Mouse (Mus musculus): Measurements from ENCODE around the gene Chmp1a. TPM values are rescaled to one million over a fixed set of nuclear protein-coding genes. Genes with fewer than 3 reads are reported as not detected.
"Not testable (repeated sequence)": the region's sequence is repeated elsewhere in the genome, so short reads cannot be mapped to it uniquely, and the experiment has no call there.

Gene Chmp1a
- polyA plus RNA-seq, 3 experiments from 2014 or later = 110 to 199 (median 154) TPM

DNA sequence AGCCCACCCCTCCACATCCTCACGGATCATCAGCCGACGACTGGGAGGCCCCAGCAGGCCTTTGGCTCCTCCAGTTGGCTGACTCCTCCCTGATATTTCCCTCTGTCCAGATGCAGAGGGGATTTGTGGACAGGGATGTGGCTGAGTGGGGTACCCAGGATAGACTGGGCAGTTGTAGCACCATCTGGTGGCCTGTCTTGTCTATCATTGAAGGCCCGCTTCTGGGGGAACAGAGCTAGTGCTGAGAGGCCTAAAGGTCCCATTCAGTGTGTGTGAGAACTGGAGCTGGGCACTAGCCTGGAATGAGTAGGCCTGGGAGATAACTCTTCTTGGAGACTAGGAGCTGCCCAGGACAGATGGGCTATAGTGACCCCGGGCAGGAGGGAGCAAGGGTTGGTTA, 19.2 kb upstream of the Chmp1a start:
- ATAC-seq = no peak

DNA sequence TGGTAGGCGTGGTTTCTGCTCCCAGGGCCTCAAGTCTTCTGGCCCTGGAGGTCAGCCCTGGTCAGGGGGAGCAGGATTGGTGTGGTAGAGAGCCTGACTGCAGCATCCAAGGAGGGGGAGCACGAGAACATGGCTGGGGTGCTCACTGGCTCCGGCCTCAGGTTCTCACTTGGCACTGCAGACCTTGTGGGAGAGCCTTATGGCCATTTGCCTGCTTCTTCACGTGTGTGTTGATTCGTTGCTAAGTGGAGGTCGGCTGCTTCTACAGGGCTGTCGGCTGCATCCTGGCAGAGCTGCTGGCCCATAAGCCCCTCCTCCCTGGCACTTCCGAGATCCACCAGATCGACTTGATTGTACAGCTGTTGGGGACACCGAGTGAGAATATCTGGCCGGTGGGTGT, 17.8 kb upstream of the Chmp1a start:
- ATAC-seq = not testable (repeated sequence)

DNA sequence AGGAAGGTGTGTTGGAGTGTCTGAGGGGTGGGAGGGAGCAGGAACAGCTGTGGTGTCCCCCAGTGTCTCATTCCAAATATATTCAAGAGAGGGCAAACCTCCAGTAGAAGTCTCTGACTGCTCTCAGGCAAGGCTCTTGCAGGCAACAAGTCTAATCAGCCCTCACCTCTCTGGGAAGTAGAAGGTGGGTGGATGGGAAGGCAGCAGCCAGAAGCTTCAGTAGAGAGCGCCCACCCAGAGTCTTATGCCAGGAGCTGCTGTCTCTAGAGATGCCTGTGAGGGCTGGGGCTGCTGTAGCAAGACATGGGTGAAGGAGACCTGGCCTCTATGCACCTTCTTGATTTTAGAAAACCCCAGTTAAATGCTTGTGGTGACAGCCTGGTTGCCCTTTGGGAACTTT, 15.9 kb upstream of the Chmp1a start:
- no peak for ATAC-seq

DNA sequence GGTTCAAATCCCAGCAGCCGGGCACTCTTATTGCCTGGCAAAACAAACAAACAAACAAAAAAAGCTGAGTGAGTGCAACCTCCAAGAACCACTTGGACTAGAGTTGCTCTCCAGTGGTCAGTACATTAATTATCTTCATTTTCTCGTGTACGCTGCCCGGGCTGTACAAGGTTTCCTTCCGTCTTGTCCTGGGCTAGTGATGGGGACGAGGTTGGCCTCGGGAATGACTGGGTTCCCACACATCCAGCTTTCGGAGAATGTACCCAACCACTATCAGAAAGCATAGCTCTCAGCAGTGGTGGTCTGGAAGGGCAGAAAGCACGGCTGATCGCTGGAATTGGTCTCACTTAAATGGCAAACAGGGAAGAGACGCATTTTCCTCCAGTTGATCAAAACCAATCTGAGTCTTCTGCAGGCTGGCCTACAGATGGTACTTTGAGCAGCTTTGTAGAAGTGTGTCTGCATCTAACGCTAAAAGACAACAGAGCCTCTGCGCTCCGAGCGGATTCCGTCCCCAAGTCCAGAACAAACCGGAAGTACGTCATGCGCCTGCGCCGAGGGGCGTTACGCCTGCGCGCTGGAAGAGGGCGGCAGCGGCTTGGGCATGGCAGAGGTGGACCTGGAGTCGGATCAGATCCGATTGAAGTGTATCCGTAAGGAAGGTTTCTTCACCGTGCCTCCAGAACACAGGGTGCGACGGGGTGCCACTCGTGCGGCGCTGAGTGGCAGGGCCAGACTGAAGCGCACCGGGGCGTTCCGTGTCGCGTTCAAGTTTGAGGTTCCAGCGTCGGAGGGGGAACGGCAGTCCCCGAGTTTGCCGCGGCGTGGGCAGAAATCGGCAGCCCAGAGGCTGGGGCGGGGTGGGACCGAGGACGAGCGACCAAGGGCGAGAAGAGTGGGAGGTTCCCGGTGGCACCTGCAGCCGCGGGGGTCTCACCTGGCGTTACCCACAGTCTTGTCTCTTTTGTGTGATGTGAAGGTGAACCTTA, 12.0 kb upstream of the Chmp1a start, which contains the start of gene Cdk10:
Gene Cdk10, plus strand, starts transcription at position 565 of the 989 bp plus-strand sequence.
- peak; percentile 91 for ATAC-seq

DNA sequence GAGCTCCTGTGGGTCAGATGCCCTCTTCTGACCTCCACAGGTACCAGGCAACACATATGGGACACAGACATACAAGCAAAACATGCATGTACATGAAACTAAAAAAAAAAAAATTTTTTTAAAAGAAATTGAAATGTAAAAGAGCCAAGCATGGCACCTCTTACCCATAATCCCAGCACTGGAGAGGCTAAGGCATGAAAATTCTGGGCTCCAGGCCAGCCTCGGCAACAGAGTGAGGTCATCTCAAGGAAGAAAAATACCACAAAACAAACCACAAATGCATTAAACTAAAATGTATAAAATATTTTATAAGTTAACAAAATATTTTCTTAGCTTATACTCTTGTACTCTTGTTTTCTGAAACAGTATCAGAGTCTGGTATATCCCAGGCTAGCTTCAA, 8.4 kb upstream of the Chmp1a start:
- ATAC-seq = no peak

DNA sequence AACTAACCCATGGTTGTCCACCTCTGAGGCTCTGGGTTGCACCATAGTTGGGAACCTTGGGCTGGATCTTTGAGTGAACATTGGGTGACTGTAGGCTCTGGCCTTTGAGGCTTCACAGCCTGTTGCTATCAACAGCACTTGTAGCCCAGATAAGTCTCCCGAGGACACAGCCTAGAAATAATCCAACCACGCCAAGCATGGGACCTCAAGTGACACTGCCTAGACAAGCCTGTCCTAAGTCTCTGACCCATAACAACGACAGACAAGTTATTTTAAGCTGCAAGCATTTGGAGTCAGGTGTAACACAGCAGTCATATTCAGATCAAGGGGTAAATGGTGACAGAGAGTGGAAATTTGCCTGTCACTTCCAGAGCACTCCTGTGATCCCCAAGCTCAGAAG, 2.9 kb upstream of the Chmp1a start:
- no peak for ATAC-seq

DNA sequence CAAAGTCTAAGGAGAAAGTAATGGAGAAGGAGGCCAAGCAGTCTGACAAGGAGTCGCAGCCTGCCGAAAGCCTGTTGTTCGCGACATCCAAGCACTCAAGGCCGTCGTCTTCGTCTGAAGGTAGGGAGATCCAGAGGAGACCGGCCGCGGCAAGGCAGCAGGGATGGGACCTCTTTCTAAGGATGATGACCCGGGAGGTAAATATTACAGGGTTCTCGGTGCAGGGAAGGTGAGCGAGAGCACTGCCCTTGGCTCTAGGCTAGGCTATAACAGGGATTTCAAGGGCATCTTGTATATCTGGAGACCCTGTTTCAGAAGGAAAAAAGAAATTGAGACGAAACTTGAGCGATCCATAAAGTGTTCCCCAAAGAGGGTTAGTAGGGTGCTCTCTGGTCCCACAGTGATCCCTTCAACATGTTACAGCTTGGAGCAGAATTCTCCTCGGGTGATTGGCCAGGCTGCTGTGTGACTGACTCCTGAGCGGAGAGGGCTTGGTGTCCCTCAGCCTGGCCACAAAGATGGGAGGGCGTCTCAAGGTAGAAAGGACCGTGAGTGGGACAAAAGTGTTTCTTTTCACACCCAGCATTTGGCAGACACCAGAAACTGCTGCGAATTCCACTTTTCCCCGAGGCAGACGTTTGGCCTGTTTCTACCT, 682 bp upstream of the Chmp1a start:
- ATAC-seq = no peak

DNA sequence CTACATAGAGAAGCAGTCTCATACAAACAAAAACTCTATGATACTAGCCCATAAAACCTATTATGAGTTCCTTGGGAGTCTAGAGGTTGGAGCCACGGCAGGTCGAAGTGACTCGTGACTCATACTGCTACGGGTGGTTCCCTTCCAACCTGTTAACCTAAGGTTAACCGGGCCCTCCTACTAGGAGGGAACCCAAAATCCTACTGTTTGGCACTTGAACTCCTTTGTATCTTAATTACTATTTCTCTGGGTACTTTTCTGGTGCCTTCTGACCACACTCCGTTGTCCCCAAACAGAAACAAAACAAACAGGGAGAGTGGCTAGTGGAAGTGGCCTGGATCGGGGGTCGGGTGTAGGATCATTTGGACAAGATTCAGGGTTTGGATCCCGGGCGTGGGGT, 687 bp downstream of the Chmp1a start:
- ATAC-seq = no peak

DNA sequence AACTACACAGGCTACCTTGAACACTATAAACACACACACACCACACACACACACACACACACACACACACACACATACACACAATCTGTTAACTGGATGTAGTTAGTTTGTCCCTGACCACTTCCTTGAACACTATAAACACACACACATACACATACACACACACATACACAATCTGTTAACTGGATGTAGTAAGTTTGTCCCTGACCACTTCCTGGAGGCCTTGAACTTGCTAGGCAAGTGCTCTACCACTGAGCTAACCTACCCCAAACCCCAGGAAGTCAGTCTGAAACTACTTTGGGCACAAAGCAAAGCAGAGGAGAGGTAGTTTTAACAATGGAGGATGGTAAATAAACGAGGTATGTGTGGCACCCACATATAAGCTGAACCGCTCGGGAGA, 9.0 kb downstream of the Chmp1a start:
- ATAC-seq = peak; percentile 90

DNA sequence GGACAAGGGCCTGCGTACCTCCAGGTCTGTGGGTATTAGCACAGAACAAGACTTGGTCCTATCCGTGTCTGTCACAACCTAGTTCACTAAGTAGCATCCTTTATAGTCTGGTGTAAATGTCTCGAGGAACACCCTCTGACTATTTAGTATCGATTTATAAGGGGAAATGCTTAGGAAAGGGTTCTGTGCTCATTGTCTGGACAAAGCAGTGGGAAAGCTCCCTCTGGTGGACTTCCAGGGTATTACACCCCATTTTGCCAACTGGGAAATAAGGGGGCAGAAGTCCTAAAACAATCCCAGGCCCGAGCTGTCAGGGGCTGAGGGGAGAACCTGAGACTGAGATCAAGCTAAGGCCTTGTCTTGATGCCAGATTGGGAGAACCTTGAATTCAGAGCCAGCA, 10.3 kb downstream of the Chmp1a start:
- peak; percentile 23 for ATAC-seq

DNA sequence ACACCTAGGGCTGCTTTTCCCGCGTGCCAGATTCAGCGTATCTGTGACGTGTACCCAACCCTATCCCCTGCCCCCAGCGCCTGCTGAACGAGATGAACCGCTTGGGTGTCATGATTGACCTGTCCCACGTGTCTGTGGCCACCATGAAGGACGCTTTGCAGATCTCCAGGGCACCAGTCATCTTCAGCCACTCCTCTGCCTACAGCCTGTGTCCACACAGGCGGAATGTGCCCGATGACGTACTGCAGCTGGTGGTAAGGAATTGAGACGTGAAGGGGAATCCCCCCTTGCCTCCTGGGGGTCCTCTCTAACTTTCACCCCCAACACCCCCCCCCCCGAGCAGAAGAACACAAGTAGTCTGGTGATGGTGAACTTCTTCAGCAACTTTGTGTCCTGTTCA, 12.7 kb downstream of the Chmp1a start:
- no peak for ATAC-seq

DNA sequence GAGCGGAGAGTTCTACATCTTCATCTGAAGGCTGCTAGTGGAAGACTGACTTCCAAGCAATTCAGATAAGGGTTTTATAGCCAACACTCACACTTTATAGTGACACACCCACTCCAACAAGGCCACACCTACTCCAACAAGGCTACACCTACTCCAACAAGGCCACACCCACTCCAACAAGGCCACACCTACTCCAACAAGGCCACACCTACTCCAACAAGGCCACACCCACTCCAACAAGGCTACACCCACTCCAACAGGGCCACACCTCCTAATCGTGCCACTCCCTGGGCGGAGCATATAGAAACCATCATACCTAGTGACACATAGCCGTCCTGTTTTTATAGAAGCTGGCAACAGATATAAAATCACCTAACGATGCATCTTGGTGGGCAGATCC, 15.5 kb downstream of the Chmp1a start:
- ATAC-seq = not testable (repeated sequence)

DNA sequence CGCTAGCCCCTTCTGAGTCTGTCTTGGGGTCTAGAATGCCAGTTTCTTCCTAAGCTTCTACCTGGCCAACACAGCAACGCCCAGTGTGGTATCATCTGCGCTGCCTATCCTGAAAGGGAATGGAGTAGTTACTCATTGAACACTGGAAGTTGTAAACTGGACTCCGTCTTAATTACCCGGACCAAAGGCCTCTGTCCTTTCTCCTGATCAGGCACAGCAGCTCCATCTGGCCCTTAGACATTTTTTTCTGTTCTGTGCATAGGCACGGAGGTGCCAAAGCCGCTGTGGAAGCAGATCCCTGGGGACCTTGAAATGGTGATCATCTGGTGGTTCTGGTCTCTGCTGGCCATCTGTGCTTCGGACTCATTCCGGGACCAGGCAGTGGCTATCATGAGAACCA, 18.8 kb downstream of the Chmp1a start:
- ATAC-seq = no peak

DNA sequence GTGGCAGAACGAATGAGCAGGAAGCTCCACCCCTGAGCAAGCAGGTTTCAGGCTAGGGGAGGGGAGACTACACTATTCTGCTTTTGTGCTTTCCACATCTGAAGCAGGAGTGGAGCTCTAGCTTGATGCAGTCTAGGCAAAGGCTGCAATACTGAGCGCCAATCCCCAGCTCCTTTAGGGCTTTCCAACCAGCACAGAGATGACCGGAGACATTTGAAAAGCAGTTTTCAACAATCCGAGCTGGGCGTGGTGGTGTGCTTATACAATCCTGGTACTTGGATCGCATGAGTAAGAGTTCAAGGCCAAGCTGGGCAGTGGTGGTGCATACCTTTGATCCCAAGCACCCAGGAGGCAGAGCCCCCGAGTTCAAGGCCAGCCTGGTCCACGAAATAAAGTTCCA, 20.7 kb downstream of the Chmp1a start:
- ATAC-seq = no peak

DNA sequence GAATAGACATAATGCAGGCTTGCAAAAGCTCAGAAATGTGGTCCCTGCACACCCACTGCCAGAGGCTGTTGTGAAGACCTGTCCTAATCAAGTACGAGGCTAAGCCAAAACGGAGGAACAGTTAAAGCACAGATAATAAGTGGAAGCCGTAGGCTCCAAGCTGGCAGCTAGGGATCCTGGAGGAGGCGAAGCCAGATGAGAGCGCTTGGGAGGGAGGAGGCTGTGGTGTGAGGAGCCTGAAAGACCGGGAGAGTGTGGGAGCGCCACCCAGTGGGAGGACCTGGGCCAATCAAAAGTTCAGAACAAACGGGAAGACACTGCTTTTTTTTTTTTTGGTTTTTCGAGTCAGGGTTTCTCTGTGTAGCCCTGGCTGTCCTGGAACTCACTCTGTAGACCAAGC, 21.9 kb downstream of the Chmp1a start:
- ATAC-seq = no peak

DNA sequence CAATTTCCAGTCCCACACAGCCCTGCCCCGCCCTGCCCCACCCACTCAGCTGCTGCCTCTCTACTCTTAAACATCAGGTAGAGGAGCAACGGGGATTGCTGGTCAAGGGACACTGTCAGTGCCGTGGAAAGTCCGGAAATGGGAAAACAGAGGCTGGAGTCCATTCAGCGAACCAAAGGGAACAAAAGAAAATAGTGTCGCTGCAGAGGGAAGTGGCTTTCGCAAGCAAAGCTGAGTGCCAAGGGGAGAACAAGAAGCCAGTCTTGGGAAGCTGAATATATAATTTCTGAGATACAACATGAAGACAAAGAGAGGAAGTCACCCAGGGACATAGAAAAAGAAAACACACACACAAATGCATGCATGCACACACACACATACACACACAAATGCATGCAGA, 23.7 kb downstream of the Chmp1a start:
- ATAC-seq = no peak

DNA sequence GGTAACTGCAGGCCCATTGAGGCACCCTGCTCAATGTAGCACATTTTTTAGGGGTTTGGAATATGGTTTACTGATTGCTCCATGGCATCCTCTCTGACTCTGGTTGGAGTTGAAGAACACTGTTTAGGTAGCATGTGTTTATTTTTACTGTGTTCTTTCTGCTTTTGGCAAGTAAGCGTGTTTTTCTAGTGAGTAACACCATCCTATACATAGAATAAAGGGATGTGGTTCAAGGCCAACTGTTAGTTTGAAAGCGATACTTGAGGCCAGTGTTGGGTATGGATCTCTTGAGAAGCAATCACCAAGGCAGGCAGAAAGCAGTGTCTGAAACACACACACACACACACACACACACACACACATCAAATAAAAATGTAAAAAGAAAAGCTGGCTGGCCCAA, 24.6 kb downstream of the Chmp1a start:
- no peak for ATAC-seq

DNA sequence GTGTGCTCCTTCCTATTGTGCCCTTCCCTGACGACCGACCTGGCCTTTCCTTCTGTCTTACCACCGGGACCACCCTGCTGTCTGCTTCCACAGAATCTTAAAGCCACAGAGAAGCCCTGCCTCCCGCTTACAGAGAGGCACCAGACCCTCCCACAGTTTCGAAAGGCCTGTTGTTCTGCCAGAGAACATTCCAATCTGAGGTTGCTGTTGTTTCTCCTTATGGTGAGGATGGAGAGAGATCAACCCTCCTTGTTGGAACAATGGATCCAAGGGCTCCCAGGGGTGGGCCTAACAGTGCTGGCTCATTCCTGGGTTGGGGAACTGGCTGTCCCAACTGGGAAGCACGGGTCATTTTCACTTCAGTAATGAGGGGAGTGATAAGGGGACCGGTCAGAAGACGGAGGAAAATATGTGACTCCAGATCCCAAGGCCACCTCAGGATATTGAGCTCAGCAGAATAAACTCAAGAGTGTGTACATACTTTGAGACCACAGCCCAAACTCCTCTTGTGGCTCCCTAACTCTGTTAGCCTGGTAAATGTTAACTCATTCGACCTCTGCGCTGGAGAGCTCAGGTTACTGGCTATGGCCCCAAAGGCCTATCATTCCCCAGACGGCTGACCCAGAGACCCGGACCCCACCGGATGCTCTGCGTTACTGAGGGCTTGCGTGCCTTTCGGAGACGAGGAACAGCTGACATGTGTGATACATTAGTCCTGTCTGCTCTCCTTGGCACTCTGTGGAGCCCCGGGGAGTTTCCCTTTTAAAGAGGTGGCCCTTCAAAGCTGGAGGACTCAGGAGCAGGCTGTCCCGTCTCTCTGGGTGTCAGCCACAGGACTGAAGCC, 26.8 kb downstream of the Chmp1a start, which contains the start of gene Dpep1:
Gene Dpep1, plus strand, starts transcription at position 677 of the 844 bp plus-strand sequence.
- ATAC-seq = no peak

DNA sequence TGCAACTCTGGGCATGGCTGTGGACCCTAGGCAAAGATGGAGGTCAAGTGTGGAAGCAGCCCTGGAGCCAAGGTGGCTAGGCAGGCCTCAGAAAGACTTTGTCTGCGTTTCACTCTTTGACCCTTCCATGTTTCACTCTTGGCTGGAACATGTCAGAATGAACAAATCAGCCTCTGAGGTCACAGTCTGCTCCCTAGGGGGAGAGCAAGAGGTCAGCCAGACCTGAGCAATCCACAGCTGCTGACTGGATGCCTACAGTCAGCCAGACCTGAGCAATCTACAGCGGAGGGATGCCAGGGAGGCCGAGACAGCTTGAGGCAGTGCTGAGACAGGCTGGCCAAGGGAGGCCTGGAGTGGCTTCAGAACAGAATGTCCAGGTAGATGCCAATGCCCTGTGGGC, 31.2 kb downstream of the Chmp1a start:
- no peak for ATAC-seq

DNA sequence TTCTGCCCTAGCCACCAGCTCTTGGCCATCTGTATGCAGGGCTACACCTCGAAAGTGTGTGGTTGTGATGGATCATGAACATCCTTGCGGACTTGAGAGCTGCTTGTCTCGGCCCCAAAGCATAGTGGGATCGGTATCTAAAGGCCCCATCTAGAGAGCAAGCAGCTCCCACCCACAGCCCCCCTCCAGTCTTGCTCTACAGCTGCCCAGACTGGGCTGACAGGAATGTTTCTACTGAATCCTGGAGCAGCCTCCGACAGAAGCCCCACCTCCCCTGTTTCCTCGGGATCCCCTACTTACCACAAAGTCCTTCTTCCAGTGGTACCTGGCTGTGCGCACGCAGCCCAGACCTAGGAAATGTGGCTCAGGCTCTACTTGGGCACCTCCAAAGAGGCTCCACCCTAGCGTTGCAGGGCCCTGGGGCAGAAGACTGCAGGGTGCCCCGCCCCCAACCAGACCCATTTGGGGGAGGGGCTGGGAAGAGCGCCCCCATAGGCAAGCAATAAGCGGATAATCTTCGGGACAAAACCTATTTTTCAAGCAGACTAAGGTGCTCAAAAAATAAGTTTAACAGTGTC, 54.6 kb downstream of the Chmp1a start, which contains the start of gene Sult5a1:
Gene Sult5a1, minus strand, starts transcription at position 428 of the 578 bp plus-strand sequence.
- no peak for ATAC-seq

DNA sequence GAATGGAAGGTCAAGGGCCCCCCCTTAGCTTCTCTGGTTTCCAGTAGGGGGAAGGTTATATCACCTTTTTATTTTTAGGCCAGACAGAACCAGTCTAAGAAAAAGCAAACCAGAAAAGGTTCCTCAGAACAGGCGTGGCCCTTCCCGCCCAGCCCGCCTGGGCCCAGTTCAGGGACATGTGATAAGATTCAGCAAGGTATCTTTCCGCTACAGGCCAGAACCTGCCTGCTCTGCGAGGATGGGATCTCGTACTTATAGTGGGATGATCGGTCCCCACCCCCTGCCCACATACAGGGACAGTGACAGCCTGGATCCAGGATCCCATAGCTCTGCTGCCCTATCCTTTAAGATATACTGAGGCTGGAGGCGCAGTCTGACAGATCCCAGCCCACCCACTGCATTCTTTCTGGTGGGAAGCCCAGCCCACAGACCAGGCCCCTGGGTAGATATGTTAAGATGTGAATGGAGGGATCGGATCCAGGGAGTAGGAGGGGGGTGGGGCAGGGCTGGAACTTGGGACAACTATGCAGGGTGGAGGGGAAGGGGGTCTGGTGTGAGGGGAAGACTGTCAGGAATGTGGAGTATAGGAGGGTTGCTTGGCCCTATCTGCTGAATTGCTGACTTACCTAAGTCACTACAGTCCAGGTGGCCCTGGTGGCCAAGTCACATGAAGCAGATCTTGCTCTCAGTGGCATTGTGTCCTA, 56.3 kb downstream of the Chmp1a start:
- ATAC-seq = no peak

DNA sequence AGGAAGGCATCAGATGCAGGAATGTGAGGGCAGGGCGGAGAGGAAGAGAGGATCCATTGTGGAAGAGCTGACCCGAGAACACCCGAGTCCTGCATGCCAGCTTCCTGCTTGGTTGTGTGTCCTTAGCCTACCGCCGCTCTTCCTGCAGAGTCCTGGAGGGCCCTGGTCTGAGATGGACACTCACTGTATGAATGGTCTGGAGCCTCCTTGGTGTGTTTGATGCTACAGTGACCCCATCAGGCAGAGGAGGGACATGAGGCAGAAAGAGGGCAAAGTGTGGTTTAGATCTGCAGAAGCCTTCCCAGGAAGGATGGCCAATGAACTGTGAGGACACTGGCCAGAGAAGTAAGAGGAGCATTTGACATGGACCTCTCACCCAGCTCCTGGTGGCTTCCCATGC, 57.4 kb downstream of the Chmp1a start:
- ATAC-seq = no peak
